Mouse (Mus musculus): ENCODE results near the gene Gm17455. TPM values are rescaled to one million over a fixed set of nuclear protein-coding genes. Genes with fewer than 3 reads are reported as not detected.

Gm17455 gene
- polyA plus RNA-seq, 1 experiment from 2014 or later = not detected

DNA sequence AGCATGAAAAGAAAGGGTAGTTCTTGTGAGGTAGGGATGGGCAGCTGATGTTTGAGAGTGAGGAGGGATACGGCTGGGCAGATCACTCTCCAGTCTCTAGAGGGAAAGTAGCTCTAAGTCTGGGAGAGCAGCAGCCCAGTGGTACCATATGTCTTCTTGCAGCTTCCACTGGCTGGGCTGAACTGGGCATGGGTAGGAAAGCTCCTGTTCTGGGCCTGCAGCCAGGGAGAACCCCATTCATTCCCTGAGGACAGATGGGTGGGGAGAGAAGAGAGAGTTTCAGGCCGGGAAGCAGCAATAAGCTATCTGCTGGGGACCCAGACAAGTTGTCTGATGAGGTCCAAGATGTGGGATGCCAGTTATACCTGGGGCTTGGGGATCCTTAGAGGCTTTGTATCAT lies 29.4 kb upstream of the Gm17455 start:
- no peaks in the 10 kb centered on the region for H3K36me3 ChIP-seq (ENCODE audit: control insufficient read depth, insufficient read depth)
- H3K4me1 ChIP-seq (ENCODE audit: control insufficient read depth, low read depth, low read length) = no peaks in the 10 kb centered on the region; the same call in none of the 2 replicates
- no peak for ATAC-seq (ENCODE audit: low read depth)
- H3K9me3 ChIP-seq (replicated peaks; ENCODE audit: control insufficient read depth, low read length) = no peaks in the 10 kb centered on the region
- H3K4me3 ChIP-seq (ENCODE audit: low read depth, low read length) = no peak overlapping the region
- H3K4me2 ChIP-seq (ENCODE audit: low read depth, low read length) = no peak overlapping the region
- no peaks in the 10 kb centered on the region for H3K27me3 ChIP-seq (ENCODE audit: control insufficient read depth, insufficient read depth, low read depth, low read length)
- H3K9ac ChIP-seq (ENCODE audit: low read depth, low read length) = no peak overlapping the region
- no peak overlapping the region for H3K27ac ChIP-seq (ENCODE audit: low read length)
- WGBS (ENCODE audit: insufficient replicate concordance) = 59% methylated on average over 2 of the region's 2 CpGs

DNA sequence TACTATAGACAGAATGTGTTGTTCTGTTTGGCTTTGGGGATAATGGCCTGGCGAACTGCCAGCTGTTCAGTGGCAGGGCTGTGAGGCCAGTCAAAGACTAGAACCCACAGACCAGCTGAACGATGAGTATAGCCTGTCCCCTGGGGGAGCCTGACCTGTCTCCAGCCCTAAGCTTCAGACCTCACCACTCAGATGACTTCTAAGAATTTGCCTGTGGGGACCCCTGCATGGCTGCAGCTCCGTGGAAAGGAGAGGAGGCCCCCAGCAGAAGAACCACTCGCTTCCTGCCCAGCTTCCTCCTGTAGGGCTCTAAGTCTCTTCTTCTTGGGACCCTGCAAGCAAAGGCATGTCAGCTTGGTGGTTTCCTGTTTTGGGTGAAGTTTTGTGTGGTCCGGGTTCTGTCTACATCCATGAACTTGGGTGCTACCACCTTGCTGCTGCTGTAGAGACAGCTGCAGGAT lies 28.9 kb upstream of the Gm17455 start:
- no peaks in the 10 kb centered on the region for H3K27me3 ChIP-seq (ENCODE audit: control insufficient read depth, insufficient read depth, low read depth, low read length)
- H3K4me3 ChIP-seq (ENCODE audit: low read depth, low read length) = no peak overlapping the region
- 17% methylated on average over 5 of the region's 5 CpGs for WGBS (ENCODE audit: insufficient replicate concordance)
- no peaks in the 10 kb centered on the region for H3K36me3 ChIP-seq (ENCODE audit: control insufficient read depth, insufficient read depth)
- no peaks in the 10 kb centered on the region; the same call in none of the 2 replicates for H3K4me1 ChIP-seq (ENCODE audit: control insufficient read depth, low read depth, low read length)
- no peak overlapping the region for H3K9ac ChIP-seq (ENCODE audit: low read depth, low read length)
- ATAC-seq (ENCODE audit: low read depth) = no peak
- no peaks in the 10 kb centered on the region for H3K9me3 ChIP-seq (replicated peaks; ENCODE audit: control insufficient read depth, low read length)
- H3K27ac ChIP-seq (ENCODE audit: low read length) = peak overlapping the region; percentile 65
- no peak overlapping the region for H3K4me2 ChIP-seq (ENCODE audit: low read depth, low read length)

DNA sequence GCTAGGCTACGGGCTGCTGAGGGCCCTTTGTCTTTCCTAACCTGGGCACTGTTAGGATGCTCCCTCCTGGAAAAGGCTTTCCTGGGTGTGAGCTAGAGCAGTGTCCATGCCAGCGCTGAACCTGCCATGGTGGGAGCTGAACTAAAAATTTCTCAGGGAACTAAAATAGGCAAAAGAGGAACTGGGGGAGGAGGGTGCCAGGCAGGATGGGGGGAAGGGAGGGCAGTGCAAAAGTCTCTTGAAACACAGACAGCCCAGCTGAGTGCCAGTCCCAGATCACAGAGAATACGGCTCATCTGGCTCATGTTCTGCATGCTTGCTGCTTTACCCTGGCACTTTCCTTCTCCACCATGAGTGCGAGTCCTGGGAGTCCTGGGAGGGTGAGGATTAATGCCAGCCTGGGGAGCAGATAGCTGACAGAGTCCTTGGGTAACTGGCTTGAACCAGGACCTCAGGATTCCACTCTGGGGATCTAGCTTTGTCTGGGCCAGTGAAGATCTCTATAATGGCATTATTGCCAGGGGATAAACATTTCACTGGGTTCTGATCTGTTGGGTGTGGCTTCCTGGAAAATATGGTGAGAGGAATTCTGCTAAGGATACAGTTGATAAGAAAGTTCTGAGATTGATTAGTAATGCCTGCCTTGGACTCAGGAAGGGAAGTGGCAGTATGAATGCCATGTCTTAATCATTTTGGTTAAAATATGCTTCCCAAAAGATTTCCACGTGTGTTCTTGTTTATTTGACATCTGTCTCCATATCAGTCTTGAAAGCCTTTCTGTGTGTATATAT lies 27.7 kb upstream of the Gm17455 start:
- Histone ChIP-seq H3K27ac (ENCODE audit: low read length) (peak overlapping the region; percentile 65), H3K9ac (ENCODE audit: low read depth, low read length) (no peak overlapping the region), H3K4me2 (ENCODE audit: low read depth, low read length) (no peak overlapping the region), H3K4me1 (ENCODE audit: control insufficient read depth, low read depth, low read length) (no peaks in the 10 kb centered on the region; the same call in none of the 2 replicates), H3K36me3 (ENCODE audit: control insufficient read depth, insufficient read depth) (no peaks in the 10 kb centered on the region), H3K27me3 (ENCODE audit: control insufficient read depth, insufficient read depth, low read depth, low read length) (no peaks in the 10 kb centered on the region), H3K9me3 (replicated peaks; ENCODE audit: control insufficient read depth, low read length) (no peaks in the 10 kb centered on the region), H3K4me3 (ENCODE audit: low read depth, low read length) (no peak overlapping the region)
- ATAC-seq (ENCODE audit: low read depth) = no peak
- WGBS (ENCODE audit: insufficient replicate concordance) = 21% methylated on average over 5 of the region's 5 CpGs

DNA sequence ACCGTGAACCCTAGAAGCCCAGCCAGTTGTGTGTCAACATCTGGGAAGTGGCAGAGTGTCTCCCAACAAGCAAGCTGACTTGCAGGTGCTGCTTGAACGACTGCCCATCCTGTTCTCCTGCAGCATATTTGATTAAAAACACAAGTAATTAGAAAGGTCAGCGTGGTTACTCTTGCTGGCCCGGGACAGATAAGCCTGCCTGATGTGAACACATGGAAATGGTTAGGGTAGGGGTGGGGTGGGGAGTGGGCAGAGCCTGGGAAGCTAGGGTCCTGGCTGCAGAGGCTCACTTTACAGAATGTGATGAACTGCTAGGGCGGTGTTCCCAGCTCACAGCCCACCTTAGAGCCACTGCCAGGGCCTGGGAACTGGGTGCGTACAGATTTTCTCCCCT lies 26.0 kb upstream of the Gm17455 start:
- 0 out of 2 replicates have a peak, but pooled peaks have one; percentile 9 for ATAC-seq (ENCODE audit: low read depth)
- Histone ChIP-seq H3K4me1 (ENCODE audit: control insufficient read depth, low read depth, low read length) (no peaks in the 10 kb centered on the region; the same call in 1 of the 2 replicates), H3K4me2 (ENCODE audit: low read depth, low read length) (no peak overlapping the region), H3K9me3 (replicated peaks; ENCODE audit: control insufficient read depth, low read length) (no peaks in the 10 kb centered on the region), H3K27ac (ENCODE audit: low read length) (no peak overlapping the region), H3K36me3 (ENCODE audit: control insufficient read depth, insufficient read depth) (no peaks in the 10 kb centered on the region), H3K4me3 (ENCODE audit: low read depth, low read length) (no peak overlapping the region), H3K9ac (ENCODE audit: low read depth, low read length) (no peak overlapping the region), H3K27me3 (ENCODE audit: control insufficient read depth, insufficient read depth, low read depth, low read length) (no peaks in the 10 kb centered on the region)
- 34% methylated on average over 6 of the region's 6 CpGs for WGBS (ENCODE audit: insufficient replicate concordance)

DNA sequence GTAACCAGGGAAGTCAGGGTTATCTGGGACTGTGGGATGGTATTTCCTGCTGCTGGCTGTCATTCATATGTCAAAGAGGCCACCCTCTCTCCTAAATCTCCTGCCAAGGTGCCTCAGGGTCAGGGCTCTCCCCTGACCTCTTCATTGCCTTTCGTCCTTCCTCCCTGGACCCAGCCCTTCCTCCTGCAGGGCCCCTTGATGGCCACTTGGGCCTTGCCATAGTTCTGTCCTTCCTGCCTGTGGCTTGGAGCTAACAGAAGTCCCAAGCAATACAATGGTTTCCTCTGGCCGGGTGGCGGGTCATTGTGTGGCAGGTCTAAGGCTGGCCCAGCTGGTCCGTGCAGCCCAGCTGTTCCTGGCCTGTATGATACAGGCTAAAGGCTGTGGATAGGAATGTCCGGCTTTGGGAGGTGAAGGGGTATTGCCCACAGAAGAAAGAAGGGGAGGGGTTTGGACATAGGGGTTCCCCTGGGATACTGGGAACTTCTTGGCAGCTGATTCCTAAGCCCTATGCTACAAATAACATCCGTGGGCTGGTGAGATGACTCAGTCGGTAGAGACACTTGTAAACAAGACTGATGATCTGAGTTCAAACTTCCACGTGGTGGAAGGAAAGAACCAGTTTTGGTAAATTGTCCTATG lies 25.5 kb upstream of the Gm17455 start:
- ATAC-seq (ENCODE audit: low read depth) = peak; percentile 25; the same call in 1 of the 2 replicates
- no peak overlapping the region for H3K9ac ChIP-seq (ENCODE audit: low read depth, low read length)
- H3K27ac ChIP-seq (ENCODE audit: low read length) = no peak overlapping the region
- no peak overlapping the region for H3K4me3 ChIP-seq (ENCODE audit: low read depth, low read length)
- no peak overlapping the region for H3K4me2 ChIP-seq (ENCODE audit: low read depth, low read length)
- H3K9me3 ChIP-seq (replicated peaks; ENCODE audit: control insufficient read depth, low read length) = no peaks in the 10 kb centered on the region
- H3K4me1 ChIP-seq (ENCODE audit: control insufficient read depth, low read depth, low read length) = no peaks in the 10 kb centered on the region; the same call in 1 of the 2 replicates
- H3K27me3 ChIP-seq (ENCODE audit: control insufficient read depth, insufficient read depth, low read depth, low read length) = no peaks in the 10 kb centered on the region
- WGBS (ENCODE audit: insufficient replicate concordance) = 38% methylated on average over 8 of the region's 8 CpGs
- H3K36me3 ChIP-seq (ENCODE audit: control insufficient read depth, insufficient read depth) = no peaks in the 10 kb centered on the region

DNA sequence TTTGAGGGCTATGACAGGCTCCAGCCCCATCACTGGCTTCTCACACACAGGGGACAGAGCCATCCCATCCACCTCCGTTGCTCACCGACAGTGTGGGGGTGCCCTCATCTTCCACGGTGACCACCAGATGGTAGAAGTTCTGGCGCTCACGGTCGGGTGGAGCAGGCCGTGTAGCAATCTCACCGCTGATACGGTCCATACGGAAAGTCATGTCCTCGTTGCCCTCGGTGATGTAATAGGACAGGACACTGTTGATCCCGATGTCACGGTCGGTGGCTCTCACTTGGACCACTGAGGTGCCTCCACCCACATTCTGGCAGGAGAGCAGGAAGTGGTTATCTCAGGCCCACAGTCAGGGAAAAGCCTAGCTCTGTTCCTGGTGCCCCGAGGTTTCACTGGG lies 22.8 kb upstream of the Gm17455 start:
- no peak overlapping the region for H3K4me2 ChIP-seq (ENCODE audit: low read depth, low read length)
- no peaks in the 10 kb centered on the region for H3K27me3 ChIP-seq (ENCODE audit: control insufficient read depth, insufficient read depth, low read depth, low read length)
- no peak overlapping the region for H3K4me3 ChIP-seq (ENCODE audit: low read depth, low read length)
- no peak overlapping the region for H3K27ac ChIP-seq (ENCODE audit: low read length)
- 63% methylated on average over 16 of the region's 16 CpGs for WGBS (ENCODE audit: insufficient replicate concordance)
- no peak for ATAC-seq (ENCODE audit: low read depth)
- no peak overlapping the region for H3K9ac ChIP-seq (ENCODE audit: low read depth, low read length)
- no peaks in the 10 kb centered on the region for H3K36me3 ChIP-seq (ENCODE audit: control insufficient read depth, insufficient read depth)
- H3K4me1 ChIP-seq (ENCODE audit: control insufficient read depth, low read depth, low read length) = no peaks in the 10 kb centered on the region
- no peaks in the 10 kb centered on the region for H3K9me3 ChIP-seq (replicated peaks; ENCODE audit: control insufficient read depth, low read length)

DNA sequence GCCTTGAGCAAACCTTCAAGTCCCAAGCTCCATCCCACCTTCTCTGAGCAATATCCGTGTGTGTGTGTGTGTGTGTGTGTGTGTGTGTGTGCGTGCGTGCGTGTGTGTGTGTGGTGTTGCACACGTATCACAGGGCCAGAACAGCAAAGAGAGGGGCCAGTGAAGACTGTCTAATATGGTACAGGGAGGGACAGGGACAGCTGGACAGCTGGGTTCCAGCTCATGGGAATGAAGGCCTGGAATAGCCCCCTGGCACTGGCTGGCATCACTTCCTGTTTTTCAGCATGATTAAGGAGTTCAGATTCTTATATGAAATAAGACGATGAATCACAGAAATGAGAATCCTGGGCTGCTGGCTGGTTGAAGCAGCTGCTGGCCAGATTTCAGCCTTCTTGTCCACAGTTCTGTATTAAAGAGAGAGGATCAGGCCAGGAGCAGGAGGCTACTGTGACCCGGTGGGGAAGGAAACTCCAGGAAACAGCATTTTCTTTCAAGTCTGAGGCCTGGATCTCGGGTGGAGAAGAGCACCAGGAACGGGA lies 20.0 kb upstream of the Gm17455 start:
- ATAC-seq (ENCODE audit: low read depth) = no peak
- Histone ChIP-seq H3K9ac (ENCODE audit: low read depth, low read length) (no peak overlapping the region), H3K9me3 (replicated peaks; ENCODE audit: control insufficient read depth, low read length) (no peaks in the 10 kb centered on the region), H3K27ac (ENCODE audit: low read length) (no peak overlapping the region), H3K36me3 (ENCODE audit: control insufficient read depth, insufficient read depth) (no peaks in the 10 kb centered on the region), H3K27me3 (ENCODE audit: control insufficient read depth, insufficient read depth, low read depth, low read length) (no peaks in the 10 kb centered on the region), H3K4me2 (ENCODE audit: low read depth, low read length) (no peak overlapping the region), H3K4me3 (ENCODE audit: low read depth, low read length) (no peak overlapping the region), H3K4me1 (ENCODE audit: control insufficient read depth, low read depth, low read length) (no peaks in the 10 kb centered on the region)
- 57% methylated on average over 9 of the region's 9 CpGs for WGBS (ENCODE audit: insufficient replicate concordance)

DNA sequence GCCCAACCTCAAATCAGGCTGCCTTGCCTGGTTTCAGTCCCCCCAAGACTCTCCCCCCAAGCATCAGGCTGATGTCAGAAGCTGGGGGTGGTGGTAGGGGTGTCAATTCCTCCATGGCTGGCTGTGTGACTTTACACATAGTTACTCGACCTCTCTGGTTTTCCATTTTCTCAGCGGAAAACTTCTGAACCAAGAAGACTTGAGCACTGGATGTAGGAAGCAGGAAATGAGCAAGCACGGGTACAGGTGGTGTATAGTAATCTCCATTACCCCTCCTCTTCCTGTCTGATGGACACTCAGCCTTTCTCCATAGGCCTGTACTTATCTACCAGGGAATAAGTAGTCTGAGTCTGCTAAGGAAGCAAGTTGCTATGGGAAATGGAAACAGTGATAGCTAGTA lies 19.3 kb upstream of the Gm17455 start:
- no peaks in the 10 kb centered on the region for H3K27me3 ChIP-seq (ENCODE audit: control insufficient read depth, insufficient read depth, low read depth, low read length)
- H3K4me1 ChIP-seq (ENCODE audit: control insufficient read depth, low read depth, low read length) = no peaks in the 10 kb centered on the region
- no peak overlapping the region for H3K4me2 ChIP-seq (ENCODE audit: low read depth, low read length)
- no peaks in the 10 kb centered on the region for H3K36me3 ChIP-seq (ENCODE audit: control insufficient read depth, insufficient read depth)
- WGBS (ENCODE audit: insufficient replicate concordance) = 32% methylated on average over 3 of the region's 3 CpGs
- H3K27ac ChIP-seq (ENCODE audit: low read length) = no peak overlapping the region
- no peak overlapping the region for H3K9ac ChIP-seq (ENCODE audit: low read depth, low read length)
- H3K4me3 ChIP-seq (ENCODE audit: low read depth, low read length) = no peak overlapping the region
- H3K9me3 ChIP-seq (replicated peaks; ENCODE audit: control insufficient read depth, low read length) = no peaks in the 10 kb centered on the region
- no peak for ATAC-seq (ENCODE audit: low read depth)

All from liver, embryonic 16.5 days (tissue).